Mouse (Mus musculus) forebrain, embryonic 11.5 days (tissue): ENCODE measurements around the gene Rhd. TPM values are rescaled to one million over a fixed set of nuclear protein-coding genes. Genes with fewer than 3 reads are reported as not detected.
A peak's percentile ranks its signal among the peaks of the same experiment; 100 is the strongest.

Experiments
- ATAC-seq: fragments of 200-750 bp; cut with Nextera tagmentation; replicated peaks from 2 replicates; pipeline ENCODE4 v1.8.0; 2017; ENCODE audit warnings: moderate TSS enrichment; ENCODE audit not compliant: low FRiP score
- DNase-seq: peaks from one replicate; pipeline ENCODE4 v3.0.0-alpha.2; 2017; ENCODE audit warnings: low spot score
- H3K27ac ChIP-seq: fragments of 300-500 bp; sonication (generic); 2 replicates; pipeline ENCODE4 v1.5.1; 2014; ENCODE audit warnings: low read depth, low read length
- H3K27me3 ChIP-seq: fragments of 300-500 bp; sonication (generic); 2 replicates; pipeline ENCODE4 v1.6.1; 2014; ENCODE audit warnings: mild to moderate bottlenecking, low read length, mixed read lengths; ENCODE audit not compliant: control insufficient read depth, insufficient read depth
- H3K36me3 ChIP-seq: fragments of 300-500 bp; sonication (generic); 2 replicates; pipeline ENCODE4 v1.6.1; 2014; ENCODE audit warnings: mild to moderate bottlenecking, low read length, moderate library complexity, mixed read lengths; ENCODE audit not compliant: control insufficient read depth, insufficient read depth
- H3K4me1 ChIP-seq: fragments of 300-500 bp; sonication (generic); replicated peaks from 2 replicates; pipeline ENCODE4 v1.6.1; 2014; ENCODE audit warnings: low read length, mixed read lengths; ENCODE audit not compliant: control insufficient read depth, insufficient read depth
- H3K4me2 ChIP-seq: fragments of 300-500 bp; sonication (generic); 2 replicates; pipeline ENCODE4 v1.6.1; 2014; ENCODE audit warnings: low read depth, mild to moderate bottlenecking, low read length, moderate library complexity, mixed read lengths; ENCODE audit not compliant: severe bottlenecking
- H3K4me3 ChIP-seq: fragments of 300-500 bp; sonication (generic); 2 replicates; pipeline ENCODE4 v1.5.1; 2014; ENCODE audit warnings: low read depth, low read length
- H3K9ac ChIP-seq: fragments of 300-500 bp; sonication (generic); 2 replicates; pipeline ENCODE4 v1.6.1; 2014; ENCODE audit warnings: low read length
- H3K9me3 ChIP-seq: fragments of 300-500 bp; sonication (generic); 2 replicates; pipeline ENCODE4 v1.6.1; 2016; ENCODE audit warnings: low read length, mixed read lengths; ENCODE audit not compliant: control insufficient read depth
- WGBS: fragments of 180-500 bp; shearing (Covaris S2); extraction: QIAGEN DNeasy Blood & Tissue Kit; methylation state at CpG from one replicate; pipeline ENCODE4 v1.1.7; 2014; 5-methylcytosine and 5-hydroxymethylcytosine counted together
- polyA plus RNA-seq: library from polyadenylated mRNA; unstranded; fragments of >200 nt; fragmentation: Nextera tagmentation; extraction: Ambion mirVana; gene quantifications from 2 replicates; pipeline ENCODE4 v1.2.1, GENCODE M21; 2014

The Rhd gene
- polyA plus RNA-seq, 1 experiment from 2014 or later: 15.9 TPM

DNA sequence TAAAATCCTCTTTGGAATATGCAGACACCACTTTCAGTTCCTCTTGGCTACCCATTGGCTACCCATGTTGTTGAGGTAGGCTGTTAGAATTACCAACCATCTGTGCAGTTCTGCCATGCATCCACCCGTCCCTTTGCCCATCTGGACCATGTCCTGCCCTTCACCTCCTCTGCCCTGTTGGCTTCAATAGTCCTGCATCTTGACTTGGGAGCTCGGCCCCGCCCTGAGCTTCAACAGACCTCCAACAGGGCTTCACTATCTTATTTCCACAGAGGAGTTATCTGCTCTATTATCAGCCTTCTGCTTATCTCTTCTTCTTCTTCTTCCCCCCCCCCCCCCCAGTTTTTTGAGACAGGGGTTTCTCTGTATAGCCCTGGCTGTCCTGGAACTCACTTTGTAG, 52.9 kb downstream of the Rhd start:
- no peak for DNase-seq

DNA sequence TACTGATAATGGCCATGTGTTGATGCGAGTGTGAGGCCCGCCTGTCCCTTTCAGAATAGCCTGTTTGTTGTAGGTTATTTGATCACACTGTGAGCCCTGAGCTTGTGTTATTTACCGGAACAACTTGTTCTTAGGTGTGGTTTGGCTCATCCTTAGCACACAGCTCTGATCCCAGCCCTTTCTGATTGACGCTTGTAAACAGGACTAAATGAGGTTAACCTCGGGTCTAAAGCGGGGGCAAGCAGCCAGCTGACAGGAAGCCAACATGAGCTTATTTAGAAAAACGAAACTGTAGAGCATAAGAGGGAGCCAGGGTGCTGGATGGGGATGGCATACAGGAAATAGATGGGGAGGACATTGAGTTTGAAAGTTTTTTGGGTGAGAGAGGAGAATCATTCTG, 54.0 kb downstream of the Rhd start:
- DNase-seq: no peak
- Histone ChIP-seq H3K9me3 (no peaks in the 10 kb centered on the region), H3K4me3 (no peak overlapping the region), H3K9ac (no peak overlapping the region), H3K27ac (no peak overlapping the region), H3K36me3 (no peaks in the 10 kb centered on the region), H3K27me3 (no peaks in the 10 kb centered on the region), H3K4me1 (peaks cover 3% of the 10 kb centered on the region; the same call in 1 of the 2 replicates), H3K4me2 (no peak overlapping the region)
- WGBS: 76% methylated on average over 7 of the region's 7 CpGs
- ATAC-seq: no peak

More for the DNA sequence above, 52.9 kb downstream of the Rhd start:
- Histone ChIP-seq H3K27ac (no peak overlapping the region), H3K9ac (no peak overlapping the region), H3K4me1 (peaks cover 3% of the 10 kb centered on the region; the same call in 1 of the 2 replicates), H3K4me3 (no peak overlapping the region), H3K36me3 (no peaks in the 10 kb centered on the region), H3K27me3 (no peaks in the 10 kb centered on the region), H3K9me3 (no peaks in the 10 kb centered on the region), H3K4me2 (no peak overlapping the region)
- no peak for ATAC-seq
- 70% methylated on average over 3 of the region's 3 CpGs for WGBS

DNA sequence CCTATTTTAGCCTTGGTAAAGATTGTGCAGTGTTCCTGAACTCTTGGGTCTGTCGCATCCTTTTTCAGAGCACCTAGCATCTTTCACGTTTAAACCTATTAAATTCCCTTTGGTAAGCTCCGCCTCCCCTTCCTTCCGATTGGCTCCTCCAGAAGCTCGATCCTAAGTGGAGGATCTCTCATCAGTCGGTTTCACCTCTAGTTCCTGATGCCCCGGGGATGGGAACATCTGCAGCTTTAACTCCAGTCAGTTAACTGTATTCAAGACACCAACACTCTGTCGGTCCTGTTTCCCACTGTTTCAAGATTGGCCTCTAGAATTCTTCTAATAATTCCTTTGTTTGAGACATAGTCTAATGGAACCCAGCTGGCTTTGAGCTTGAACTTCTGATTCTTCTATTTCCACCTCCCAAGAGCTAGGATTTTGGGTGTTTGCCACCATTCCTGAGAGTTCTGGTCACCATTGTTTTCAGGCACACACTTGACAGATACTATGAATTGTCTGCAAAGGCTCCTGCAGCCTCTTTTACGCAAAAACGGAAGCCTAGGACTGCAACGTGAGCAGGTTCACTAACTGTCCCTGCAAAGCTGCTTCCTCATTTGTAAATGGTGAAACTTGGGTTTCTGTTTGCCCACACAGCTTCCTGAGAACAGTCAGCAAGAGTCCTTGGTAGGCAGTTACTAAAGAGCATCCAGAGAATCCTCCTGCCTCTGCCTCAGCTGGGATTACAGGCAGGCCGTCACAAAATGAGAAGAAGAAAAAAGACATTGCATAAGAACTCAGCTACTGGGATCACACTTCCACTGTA, 55.6 kb downstream of the Rhd start:
- ATAC-seq (no peak), DNase-seq (no peak)
- no peak overlapping the region for H3K9ac ChIP-seq
- H3K4me3 ChIP-seq: no peak overlapping the region
- H3K4me1 ChIP-seq: peaks cover 3% of the 10 kb centered on the region; the same call in 1 of the 2 replicates
- 42% methylated on average over 12 of the region's 12 CpGs for WGBS
- H3K27me3 ChIP-seq: no peaks in the 10 kb centered on the region
- no peak overlapping the region for H3K27ac ChIP-seq
- H3K9me3 ChIP-seq: no peaks in the 10 kb centered on the region
- H3K4me2 ChIP-seq: no peak overlapping the region
- H3K36me3 ChIP-seq: no peaks in the 10 kb centered on the region

DNA sequence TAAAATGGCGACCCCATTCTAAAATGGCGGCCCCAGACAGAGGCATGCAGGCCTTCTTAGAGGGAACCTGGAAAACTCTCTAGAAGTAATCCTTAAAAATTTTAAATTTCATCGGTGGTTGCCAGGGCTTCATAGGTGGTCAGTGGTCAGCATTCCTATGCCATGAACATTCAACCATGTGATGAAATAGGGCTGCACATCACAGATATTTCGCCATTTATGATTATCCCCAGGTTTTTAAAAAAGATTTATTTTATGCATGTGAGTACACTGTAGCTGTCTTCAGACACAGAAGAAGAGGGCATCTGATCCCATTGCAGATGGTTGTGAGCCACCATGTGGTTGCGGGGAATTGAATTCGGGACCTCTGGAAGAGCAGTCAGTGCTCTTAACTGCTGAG, 56.3 kb downstream of the Rhd start:
- H3K9me3 ChIP-seq: no peaks in the 10 kb centered on the region
- H3K36me3 ChIP-seq: no peaks in the 10 kb centered on the region; the same call in 1 of the 2 replicates
- H3K4me1 ChIP-seq: peaks cover 4% of the 10 kb centered on the region
- DNase-seq (no peak), ATAC-seq (no peak)
- H3K9ac ChIP-seq: no peak overlapping the region
- no peaks in the 10 kb centered on the region for H3K27me3 ChIP-seq
- H3K4me2 ChIP-seq: no peak overlapping the region
- H3K4me3 ChIP-seq: no peak overlapping the region
- WGBS: 94% methylated on average over 6 of the region's 6 CpGs
- H3K27ac ChIP-seq: no peak overlapping the region

DNA sequence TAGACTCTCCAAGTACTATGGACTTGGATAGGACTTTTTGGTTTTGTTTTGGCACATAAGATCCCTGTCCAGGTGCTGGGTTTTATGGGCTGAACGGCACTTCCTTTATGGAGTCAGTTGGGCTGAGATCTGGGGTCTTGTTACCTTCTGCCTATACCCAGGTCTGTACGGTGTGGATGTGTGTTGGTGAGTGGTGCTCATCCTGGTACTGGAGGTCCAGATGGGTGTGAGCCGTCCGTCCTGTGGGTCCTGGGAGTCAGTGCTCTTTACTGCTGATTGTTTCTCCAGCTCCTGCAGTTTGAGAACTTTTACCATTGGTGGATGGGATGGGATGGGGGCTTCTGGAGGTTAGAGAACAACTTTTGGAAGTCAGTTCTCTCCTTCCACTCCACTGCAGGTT, 57.4 kb downstream of the Rhd start:
- Histone ChIP-seq H3K27me3 (no peaks in the 10 kb centered on the region), H3K4me2 (no peak overlapping the region), H3K4me3 (no peak overlapping the region), H3K4me1 (peaks cover 9% of the 10 kb centered on the region), H3K36me3 (peaks cover 5% of the 10 kb centered on the region), H3K9ac (no peak overlapping the region), H3K27ac (no peak overlapping the region), H3K9me3 (no peaks in the 10 kb centered on the region)
- 91% methylated on average over 4 of the region's 4 CpGs for WGBS
- no peak for DNase-seq
- no peak for ATAC-seq

DNA sequence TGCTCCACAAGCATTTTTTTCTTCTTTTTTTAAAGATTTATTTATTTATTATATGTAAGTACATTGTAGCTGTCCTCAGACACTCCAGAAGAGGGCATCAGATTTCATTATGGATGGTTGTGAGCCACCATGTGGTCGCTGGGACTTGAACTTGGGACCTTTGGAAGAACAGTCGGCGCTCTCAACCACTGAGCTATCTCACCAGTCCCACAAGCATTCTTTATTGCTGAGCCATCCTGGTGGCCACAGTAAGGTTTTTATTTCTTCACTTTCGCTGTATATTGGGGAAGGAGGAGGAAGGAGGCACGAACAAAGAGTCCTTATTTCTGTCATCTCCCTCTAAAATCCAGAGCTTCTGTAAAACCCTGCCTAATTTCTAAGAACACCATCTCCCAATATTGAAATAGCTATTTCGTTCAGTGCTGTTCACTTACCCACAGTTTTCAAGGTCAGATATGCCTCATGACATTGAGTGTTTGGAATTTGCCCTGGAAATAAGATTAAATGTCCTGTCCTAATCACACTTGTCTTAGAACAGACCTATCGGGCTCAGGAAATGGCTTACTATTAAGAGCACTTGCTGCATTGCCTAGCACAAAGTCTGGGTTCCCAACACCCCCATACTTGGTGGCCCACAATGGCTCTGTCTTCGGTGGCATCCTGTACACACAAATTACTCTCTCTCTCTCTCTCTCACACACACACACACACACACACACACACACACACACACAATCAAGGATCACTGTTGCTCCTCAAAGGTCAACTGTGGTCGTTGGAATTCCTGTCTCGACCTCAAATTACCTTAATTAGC, 58.0 kb downstream of the Rhd start:
- Histone ChIP-seq H3K27ac (peak overlapping the region; percentile 75; the same call in 1 of the 2 replicates), H3K9me3 (no peaks in the 10 kb centered on the region), H3K4me2 (peak overlapping the region; percentile 84), H3K36me3 (peaks cover 9% of the 10 kb centered on the region), H3K4me3 (peak overlapping the region; percentile 99), H3K4me1 (peaks cover 9% of the 10 kb centered on the region), H3K9ac (peak overlapping the region; percentile 73), H3K27me3 (no peaks in the 10 kb centered on the region)
- DNase-seq: no peak
- 0 out of 2 replicates have a peak, but pooled peaks have one; percentile 13 for ATAC-seq
- WGBS: 60% methylated on average over 10 of the region's 10 CpGs

DNA sequence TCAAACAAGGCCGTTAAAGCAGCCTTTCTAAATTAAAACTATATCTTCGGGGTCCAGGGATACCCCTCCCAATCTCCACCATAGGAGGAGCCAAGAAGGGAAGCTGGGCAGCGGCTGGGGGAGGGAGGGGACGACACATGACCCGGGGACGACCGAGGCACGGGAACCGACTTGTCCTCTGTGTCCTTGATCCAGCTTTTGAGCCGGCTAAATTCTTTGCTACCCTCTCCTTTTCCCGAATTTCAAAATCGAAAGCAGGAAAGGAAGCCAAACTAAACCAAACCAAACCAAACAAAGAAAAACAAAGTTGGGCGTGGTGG, 58.5 kb downstream of the Rhd start:
- WGBS: under 1% methylated on average over 13 of the region's 13 CpGs

DNA sequence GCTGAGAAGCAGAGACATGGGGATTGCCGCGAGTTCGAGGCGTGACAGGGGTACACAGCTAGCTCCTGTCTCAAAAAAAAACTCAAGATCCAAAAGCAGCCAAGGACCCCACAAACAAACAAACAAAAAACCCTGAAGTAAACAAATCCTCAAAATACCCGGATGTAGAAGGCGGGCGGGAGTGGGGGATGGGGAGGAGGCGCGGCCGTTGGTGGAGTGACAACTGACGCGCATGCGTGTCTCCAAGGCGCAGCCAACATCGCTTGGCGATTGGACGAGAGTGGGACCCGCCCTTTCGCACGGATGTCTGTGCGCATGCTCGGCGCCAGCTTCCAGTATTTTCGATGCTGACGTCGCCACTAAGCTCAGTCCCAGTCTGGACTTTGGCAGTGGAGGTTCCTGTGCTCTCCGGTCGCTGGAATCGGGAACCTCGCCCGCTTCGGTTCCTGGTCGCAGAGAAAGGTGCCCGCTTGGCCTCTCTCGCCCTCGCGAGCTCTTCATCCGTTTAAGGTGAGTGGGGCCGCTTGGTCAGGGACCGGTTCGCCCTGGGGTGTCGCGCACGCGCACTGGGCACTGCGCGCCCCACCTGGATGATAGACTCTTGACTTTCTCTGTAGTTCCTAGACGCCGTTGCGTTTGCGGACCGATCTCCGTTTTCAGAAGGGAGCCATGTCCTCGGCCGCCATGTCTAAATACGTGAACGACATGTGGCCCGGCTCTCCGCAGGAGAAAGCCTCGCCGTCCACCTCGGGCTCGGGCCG, 59.1 kb downstream of the Rhd start, which contains the start of gene Rsrp1:
Rsrp1 (plus strand) TSS at position 335 of the 761 bp plus-strand sequence.
- peaks cover 9% of the 10 kb centered on the region for H3K4me1 ChIP-seq
- ATAC-seq (peak; percentile 96), DNase-seq (peak; percentile 99)
- WGBS: under 1% methylated on average over 64 of the region's 64 CpGs
- H3K4me2 ChIP-seq: peak within 1 kb of the TSS; percentile 88
- peaks cover 11% of the 10 kb centered on the region for H3K36me3 ChIP-seq
- H3K4me3 ChIP-seq: peak within 1 kb of the TSS; percentile 99
- H3K9me3 ChIP-seq: no peaks in the 10 kb centered on the region
- H3K27ac ChIP-seq: peak within 1 kb of the TSS; percentile 88
- H3K27me3 ChIP-seq: no peaks in the 10 kb centered on the region
- peak within 1 kb of the TSS; percentile 96 for H3K9ac ChIP-seq

More for the DNA sequence above, 58.5 kb downstream of the Rhd start:
- peaks cover 9% of the 10 kb centered on the region for H3K4me1 ChIP-seq
- ATAC-seq: peak; percentile 65
- peaks cover 10% of the 10 kb centered on the region for H3K36me3 ChIP-seq
- peak overlapping the region; percentile 75 for H3K27ac ChIP-seq
- no peaks in the 10 kb centered on the region for H3K27me3 ChIP-seq
- DNase-seq: peak; percentile 77
- H3K9me3 ChIP-seq: no peaks in the 10 kb centered on the region
- H3K9ac ChIP-seq: peak overlapping the region; percentile 73
- H3K4me2 ChIP-seq: peak overlapping the region; percentile 84
- peak overlapping the region; percentile 99 for H3K4me3 ChIP-seq
